Comparison of ENCODE assay signal across 8 mouse cellular contexts in the genomic region with DNA sequence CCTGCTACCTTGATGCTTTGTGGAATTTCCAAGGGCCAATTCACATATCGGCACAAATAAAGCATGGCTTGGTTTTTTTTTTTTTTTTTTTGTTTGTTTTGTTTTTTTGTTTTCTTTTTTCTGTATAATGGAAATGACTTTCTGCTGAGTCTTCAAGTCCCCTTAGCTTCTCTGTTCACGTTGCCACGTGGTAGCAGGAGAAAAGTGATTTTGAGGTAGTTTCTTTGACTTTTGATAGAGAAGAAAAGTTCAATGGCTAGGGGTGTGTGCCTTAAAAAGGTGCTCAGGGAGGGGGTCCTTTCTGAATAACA.
DNase-seq lines count a peak whose midpoint lies in the region; ATAC-seq lines count a peak whose summit lies in the region.

No protein-coding gene starts in this region.

- DNase-seq in kidney, postnatal 36 days: no peak
- no peak for DNase-seq in layer of hippocampus, postnatal 10 days (ENCODE audit: low spot score in 2 of 2)
- no peak for DNase-seq in left cerebral cortex, postnatal 25 days (ENCODE audit: low spot score in 2 of 2)
- DNase-seq in adrenal gland, postnatal 4 days (ENCODE audit: low spot score in 2 of 2): no peak

- 25% methylated on average over 3 of the region's 3 CpGs for WGBS in kidney, embryonic 16.5 days
- 37% methylated on average over 3 of the region's 3 CpGs for WGBS in embryonic facial prominence, embryonic 13.5 days
- 37% methylated on average over 3 of the region's 3 CpGs for WGBS in intestine, embryonic 16.5 days
- 6% methylated on average over 3 of the region's 3 CpGs for WGBS in neural tube, embryonic 12.5 days

- H3K36me3 ChIP-seq in kidney, embryonic 16.5 days (ENCODE audit: insufficient read depth, low read length): no peaks in the 10 kb centered on the region
- no peaks in the 10 kb centered on the region for H3K36me3 ChIP-seq in embryonic facial prominence, embryonic 13.5 days
- H3K36me3 ChIP-seq in intestine, embryonic 16.5 days (ENCODE audit: control insufficient read depth, insufficient read depth, low read length): no peaks in the 10 kb centered on the region
- H3K36me3 ChIP-seq in neural tube, embryonic 12.5 days: no peaks in the 10 kb centered on the region

- peak overlapping the region; percentile 57 for H3K4me3 ChIP-seq in kidney, embryonic 16.5 days (ENCODE audit: low read length)
- peak overlapping the region; percentile 47 for H3K4me3 ChIP-seq in embryonic facial prominence, embryonic 13.5 days
- H3K4me3 ChIP-seq in intestine, embryonic 16.5 days (ENCODE audit: low read length): peak overlapping the region; percentile 57
- 0 out of 2 replicates have a peak overlapping the region, but pooled peaks have one; percentile 43 for H3K4me3 ChIP-seq in neural tube, embryonic 12.5 days

- peak overlapping the region; percentile 84 for H3K4me2 ChIP-seq in kidney, embryonic 16.5 days (replicated peaks; ENCODE audit: low read depth, low read length)
- H3K4me2 ChIP-seq in embryonic facial prominence, embryonic 13.5 days: peak overlapping the region; percentile 77
- peak overlapping the region; percentile 63 for H3K4me2 ChIP-seq in intestine, embryonic 16.5 days (ENCODE audit: low read depth, low read length)
- peak overlapping the region; percentile 84 for H3K4me2 ChIP-seq in neural tube, embryonic 12.5 days (replicated peaks)

- H3K9me3 ChIP-seq in kidney, embryonic 16.5 days (ENCODE audit: low read length): no peaks in the 10 kb centered on the region
- no peaks in the 10 kb centered on the region for H3K9me3 ChIP-seq in embryonic facial prominence, embryonic 13.5 days
- H3K9me3 ChIP-seq in intestine, embryonic 16.5 days (ENCODE audit: control insufficient read depth, low read length): no peaks in the 10 kb centered on the region
- H3K9me3 ChIP-seq in neural tube, embryonic 12.5 days: no peaks in the 10 kb centered on the region

- peaks cover 9% of the 10 kb centered on the region for H3K4me1 ChIP-seq in kidney, embryonic 16.5 days (ENCODE audit: insufficient read depth, low read length)
- 0 out of 2 replicates have a peak, but pooled peaks cover 10% of the 10 kb centered on the region for H3K4me1 ChIP-seq in embryonic facial prominence, embryonic 13.5 days
- peaks cover 5% of the 10 kb centered on the region; the same call in 1 of the 2 replicates for H3K4me1 ChIP-seq in intestine, embryonic 16.5 days (ENCODE audit: control insufficient read depth, insufficient read depth, low read length)
- H3K4me1 ChIP-seq in neural tube, embryonic 12.5 days: peaks cover 16% of the 10 kb centered on the region; the same call in 1 of the 2 replicates

- intact Hi-C loops in left cerebral cortex, postnatal 25 days (cut with DNase I): loop anchor here (2.0 to 5.0 kb wide), 3 partner anchors 48 to 63 kb away; no protein-coding TSS in a partner anchor

- no peak for ATAC-seq in kidney, embryonic 16.5 days (ENCODE audit: low FRiP score, low TSS enrichment)
- ATAC-seq in embryonic facial prominence, embryonic 13.5 days (ENCODE audit: insufficient number of reproducible peaks, insufficient read depth, low FRiP score, low TSS enrichment, low read depth): no peak
- peak; percentile 19; the same call in 1 of the 2 replicates for ATAC-seq in intestine, embryonic 16.5 days
- no peak for ATAC-seq in neural tube, embryonic 12.5 days (ENCODE audit: low FRiP score, low read depth)

- H3K27me3 ChIP-seq in kidney, embryonic 16.5 days (ENCODE audit: insufficient read depth, low read length): no peaks in the 10 kb centered on the region
- peaks cover 3% of the 10 kb centered on the region; the same call in 1 of the 2 replicates for H3K27me3 ChIP-seq in embryonic facial prominence, embryonic 13.5 days
- H3K27me3 ChIP-seq in intestine, embryonic 16.5 days (replicated peaks; ENCODE audit: control insufficient read depth, insufficient read depth, low read length): no peaks in the 10 kb centered on the region
- H3K27me3 ChIP-seq in neural tube, embryonic 12.5 days (replicated peaks): no peaks in the 10 kb centered on the region

- H3K27ac ChIP-seq in kidney, embryonic 16.5 days (ENCODE audit: low read length): peak overlapping the region; percentile 82; the same call in 1 of the 2 replicates
- no peak overlapping the region for H3K27ac ChIP-seq in embryonic facial prominence, embryonic 13.5 days
- H3K27ac ChIP-seq in intestine, embryonic 16.5 days (ENCODE audit: low read length): peak overlapping the region; percentile 80
- H3K27ac ChIP-seq in neural tube, embryonic 12.5 days: no peak overlapping the region

- peak overlapping the region; percentile 74 for H3K9ac ChIP-seq in kidney, embryonic 16.5 days (replicated peaks; ENCODE audit: low read length)
- no peak overlapping the region for H3K9ac ChIP-seq in embryonic facial prominence, embryonic 13.5 days
- H3K9ac ChIP-seq in intestine, embryonic 16.5 days (ENCODE audit: low read depth, low read length): peak overlapping the region; percentile 71; the same call in 1 of the 2 replicates
- H3K9ac ChIP-seq in neural tube, embryonic 12.5 days: no peak overlapping the region

Comparison
In these comparisons a context has a peak if more than half of its experiments do, and no peak if none do; other contexts are left out.
1. H3K27ac ChIP-seq: peak in kidney, embryonic 16.5 days (single experiment) and intestine, embryonic 16.5 days (single experiment); none in embryonic facial prominence, embryonic 13.5 days (single experiment) and neural tube, embryonic 12.5 days (single experiment).
2. H3K9ac ChIP-seq: peak in kidney, embryonic 16.5 days (single experiment) and intestine, embryonic 16.5 days (single experiment); none in embryonic facial prominence, embryonic 13.5 days (single experiment) and neural tube, embryonic 12.5 days (single experiment).
3. Peak in every context shown above with its lines, with median percentiles within 50 percentile points of each other: H3K4me2 ChIP-seq and H3K4me3 ChIP-seq.